Mouse (Mus musculus) gastrocnemius, adult 18-20 months (tissue): ENCODE data around the gene Atr. TPM values are rescaled to one million over a fixed set of nuclear protein-coding genes. Genes with fewer than 3 reads are reported as not detected.
"Not testable (repeated sequence)": the region's sequence is repeated elsewhere in the genome, so short reads cannot be mapped to it uniquely, and the experiment has no call there.

ENCODE experiments used
- DNase-seq: peaks from one replicate; pipeline ENCODE4 v3.0.0; 2021; ENCODE audit warnings: low spot score
- total RNA-seq, 2 experiments: library from RNA; stranded (reverse); gene quantifications; 2 replicates each; pipeline ENCODE4 v1.2.3; 2021

Gene Atr
- total RNA-seq, 2 experiments from 2014 or later, result 3.5 to 3.8 TPM

GRCm38 (mm10) chr9:95932855-95933254, 75.5 kb downstream of the Atr start:
- DNase-seq, result no peak

- DNase-seq, result no peak
Observed at GRCm38 (mm10) chr9:95953658-95954057, 96.3 kb downstream of the Atr start.

- no peak for DNase-seq
Observed at GRCm38 (mm10) chr9:95954226-95954584, 96.8 kb downstream of the Atr start.

- peak; percentile 94 for DNase-seq
Observed at GRCm38 (mm10) chr9:95954585-95955461, 97.4 kb downstream of the Atr start, which contains the start of gene Xrn1. Xrn1 (plus strand) TSS chr9:95954760.

GRCm38 (mm10) chr9:95957611-95958010, 100.2 kb downstream of the Atr start:
- no peak for DNase-seq

- no peak for DNase-seq
Observed at GRCm38 (mm10) chr9:95958041-95958730, 100.8 kb downstream of the Atr start.

- DNase-seq, result not testable (repeated sequence)
Observed at GRCm38 (mm10) chr9:95958731-95959105, 101.3 kb downstream of the Atr start.

GRCm38 (mm10) chr9:95959246-95959645, 101.8 kb downstream of the Atr start:
- no peak for DNase-seq

- no peak for DNase-seq
Observed at GRCm38 (mm10) chr9:95959732-95960428, 102.5 kb downstream of the Atr start.

- DNase-seq, result no peak
Observed at GRCm38 (mm10) chr9:95961058-95961457, 103.7 kb downstream of the Atr start.

GRCm38 (mm10) chr9:95964037-95964436, 106.6 kb downstream of the Atr start:
- no peak for DNase-seq

GRCm38 (mm10) chr9:95978279-95978678, 120.9 kb downstream of the Atr start:
- DNase-seq, result no peak

GRCm38 (mm10) chr9:95979896-95980295, 122.5 kb downstream of the Atr start:
- DNase-seq, result no peak

- DNase-seq, result no peak
Observed at GRCm38 (mm10) chr9:95992255-95992654, 134.9 kb downstream of the Atr start.

Other genes with a start within 250 kb of the Atr start
- gene Pcolce2, start 220.0 kb upstream of the Atr start, total RNA-seq, result 10 to 100 TPM in 1 of 2 experiments, 1 to 10 TPM in 1; 7.6 to 10.6 TPM
- 1 to 10 TPM in 1 of 2 experiments, under 1 TPM in 1; 0.84 to 1.8 TPM for gene Trpc1, start 107.2 kb upstream of the Atr start, total RNA-seq
- under 1 TPM in 1 of 2 experiments, not detected in 1; 0.16 TPM for gene Pls1, start 12.3 kb upstream of the Atr start, total RNA-seq
- 1 to 10 TPM; 8.8 to 9.6 TPM for gene Xrn1, start 97.2 kb downstream of the Atr start, total RNA-seq